Mouse (Mus musculus) hindbrain, embryonic 14.5 days (tissue): ENCODE data around the gene Speg. TPM values are rescaled to one million over a fixed set of nuclear protein-coding genes. Genes with fewer than 3 reads are reported as not detected.

Experiments
- ATAC-seq: fragments of 200-750 bp; cut with Nextera tagmentation; 2 replicates; pipeline ENCODE4 v1.8.0; 2017; ENCODE audit warnings: moderate number of reproducible peaks, mild to moderate bottlenecking, moderate TSS enrichment, moderate library complexity; ENCODE audit not compliant: low FRiP score
- DNase-seq: peaks from one replicate; pipeline ENCODE4 v3.0.0-alpha.2; 2015; ENCODE audit warnings: low spot score
- H3K27ac ChIP-seq: fragments of 300-500 bp; sonication (generic); 2 replicates; pipeline ENCODE4 v1.5.1; 2014; ENCODE audit warnings: mild to moderate bottlenecking, moderate library complexity
- H3K27me3 ChIP-seq: fragments of 300-500 bp; sonication (generic); 2 replicates; pipeline ENCODE4 v1.6.1; 2014; ENCODE audit warnings: mild to moderate bottlenecking, low read length, mixed read lengths; ENCODE audit not compliant: control insufficient read depth, insufficient read depth
- H3K36me3 ChIP-seq: fragments of 300-500 bp; sonication (generic); replicated peaks from 2 replicates; pipeline ENCODE4 v1.6.1; 2014; ENCODE audit not compliant: control insufficient read depth, insufficient read depth
- H3K4me1 ChIP-seq: fragments of 300-500 bp; sonication (generic); replicated peaks from 2 replicates; pipeline ENCODE4 v1.6.1; 2014; ENCODE audit warnings: antibody characterized with exemption, low read length, mixed read lengths; ENCODE audit not compliant: control insufficient read depth, insufficient read depth
- H3K4me2 ChIP-seq: fragments of 300-500 bp; sonication (generic); replicated peaks from 2 replicates; pipeline ENCODE4 v1.6.1; 2014; ENCODE audit warnings: mild to moderate bottlenecking, moderate library complexity
- H3K4me3 ChIP-seq: fragments of 300-500 bp; sonication (generic); replicated peaks from 2 replicates; pipeline ENCODE4 v1.5.1; 2014; ENCODE audit warnings: mild to moderate bottlenecking, low read length
- H3K9ac ChIP-seq: fragments of 300-500 bp; sonication (generic); 2 replicates; pipeline ENCODE4 v1.6.1; 2014
- H3K9me3 ChIP-seq: fragments of 300-500 bp; sonication (generic); 2 replicates; pipeline ENCODE4 v1.6.1; 2016; ENCODE audit warnings: low read length; ENCODE audit not compliant: control insufficient read depth
- WGBS: fragments of 180-500 bp; shearing (Covaris S2); extraction: QIAGEN DNeasy Blood & Tissue Kit; methylation state at CpG from one replicate; pipeline ENCODE4 v1.1.7; 2014; 5-methylcytosine and 5-hydroxymethylcytosine counted together
- polyA plus RNA-seq: library from polyadenylated mRNA; unstranded; fragments of >200 nt; fragmentation: Nextera tagmentation; extraction: Ambion mirVana; gene quantifications from 2 replicates; pipeline ENCODE4 v1.2.1, GENCODE M21; 2014

Gene Speg
- polyA plus RNA-seq, 1 experiment from 2014 or later, result 18.0 TPM

DNA sequence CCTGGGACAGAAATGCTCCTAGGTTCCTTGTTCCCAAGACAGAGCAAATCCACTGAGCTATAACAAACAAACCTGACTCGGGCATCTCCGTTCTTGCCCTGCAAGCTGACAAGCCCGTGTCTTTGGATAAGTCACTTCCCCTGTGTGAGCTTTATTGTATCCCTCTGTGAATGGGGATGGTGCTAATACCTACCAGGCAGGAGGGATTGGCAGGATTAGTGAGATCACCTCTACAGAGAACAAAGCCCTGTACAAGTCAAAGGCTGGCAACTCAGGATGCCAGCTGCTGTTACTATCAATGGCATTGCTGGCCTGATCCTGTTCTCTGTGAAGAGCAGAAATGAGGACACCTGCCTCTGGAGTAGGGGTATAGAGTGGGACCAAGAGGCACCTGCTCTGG lies 30.4 kb downstream of the Speg start:
- Histone ChIP-seq H3K4me3 (no peak overlapping the region), H3K36me3 (peaks cover 57% of the 10 kb centered on the region), H3K27me3 (no peaks in the 10 kb centered on the region), H3K4me1 (peaks cover 1% of the 10 kb centered on the region; the same call in 1 of the 2 replicates), H3K9me3 (no peaks in the 10 kb centered on the region), H3K27ac (no peak overlapping the region), H3K4me2 (no peak overlapping the region), H3K9ac (no peak overlapping the region)
- no peak for ATAC-seq
- no peak for DNase-seq
- WGBS, result 81% methylated on average over 3 of the region's 3 CpGs

DNA sequence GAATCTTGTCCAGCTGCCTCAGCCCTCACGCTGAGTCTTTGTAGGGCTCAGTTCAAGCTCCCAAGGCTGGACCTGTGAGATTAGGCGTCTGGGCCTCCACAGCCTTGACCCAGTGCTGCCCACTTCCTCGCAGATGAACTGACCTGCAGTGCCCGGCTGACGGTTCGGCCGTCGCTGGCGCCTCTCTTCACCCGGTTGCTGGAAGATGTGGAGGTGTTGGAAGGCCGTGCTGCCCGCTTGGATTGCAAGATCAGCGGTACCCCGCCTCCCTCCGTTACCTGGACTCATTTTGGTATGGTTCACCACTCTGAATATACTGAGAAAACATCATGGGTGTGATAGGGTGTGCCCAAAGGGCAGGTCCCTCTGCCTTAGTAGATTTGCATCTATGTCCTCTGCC lies 31.1 kb downstream of the Speg start:
- Histone ChIP-seq H3K9ac (no peak overlapping the region), H3K4me3 (no peak overlapping the region), H3K4me1 (no peaks in the 10 kb centered on the region), H3K36me3 (peaks cover 54% of the 10 kb centered on the region), H3K27ac (no peak overlapping the region), H3K9me3 (no peaks in the 10 kb centered on the region), H3K27me3 (no peaks in the 10 kb centered on the region), H3K4me2 (no peak overlapping the region)
- no peak for ATAC-seq
- DNase-seq, result no peak
- 95% methylated on average over 15 of the region's 15 CpGs for WGBS

DNA sequence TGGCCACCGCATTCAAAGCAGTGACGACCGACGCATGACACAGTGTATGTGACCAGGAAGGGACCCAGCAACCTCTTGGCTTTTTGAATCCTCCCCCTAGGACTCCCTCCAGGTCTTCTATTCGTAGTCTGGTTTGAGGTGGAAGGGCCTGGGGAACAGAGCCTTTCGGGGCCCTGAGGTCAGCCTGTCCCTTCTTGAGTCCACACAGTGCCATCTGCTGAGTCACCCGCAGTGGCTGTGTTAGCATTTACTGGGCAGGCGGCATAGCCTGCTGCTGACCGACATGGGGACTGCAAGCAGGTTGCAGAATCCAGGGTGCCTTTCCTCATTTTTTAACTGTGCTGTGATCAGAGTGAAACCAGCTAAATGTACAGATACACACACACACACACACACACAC lies 32.0 kb downstream of the Speg start:
- Histone ChIP-seq H3K4me1 (no peaks in the 10 kb centered on the region), H3K27me3 (no peaks in the 10 kb centered on the region), H3K9me3 (no peaks in the 10 kb centered on the region), H3K36me3 (peaks cover 45% of the 10 kb centered on the region), H3K4me3 (no peak overlapping the region), H3K4me2 (no peak overlapping the region), H3K9ac (no peak overlapping the region), H3K27ac (no peak overlapping the region)
- ATAC-seq (no peak), DNase-seq (no peak)
- 94% methylated on average over 9 of the region's 9 CpGs for WGBS

DNA sequence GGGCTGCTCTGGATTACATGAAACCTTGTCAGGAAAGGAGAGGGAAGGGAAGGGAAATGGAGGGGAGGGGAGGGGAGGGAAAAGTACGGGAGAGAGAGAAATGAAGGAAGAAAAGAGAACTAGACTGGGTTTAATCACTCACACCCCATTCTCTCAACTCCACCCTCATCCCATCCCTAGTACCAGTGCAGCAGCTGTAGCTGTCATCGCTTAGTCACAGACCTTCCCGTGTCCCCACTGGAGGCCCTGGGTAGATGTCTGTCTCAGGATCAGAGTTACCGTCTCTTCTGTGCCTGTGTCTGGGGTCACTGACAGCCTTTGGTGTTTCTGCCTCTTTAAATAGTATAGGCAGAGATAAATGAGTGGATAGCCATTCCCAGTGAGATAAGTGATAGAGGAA lies 33.1 kb downstream of the Speg start:
- ATAC-seq, result no peak
- 83% methylated on average over 4 of the region's 4 CpGs for WGBS
- DNase-seq, result no peak
- no peaks in the 10 kb centered on the region for H3K9me3 ChIP-seq
- no peak overlapping the region for H3K4me3 ChIP-seq
- H3K36me3 ChIP-seq, result peaks cover 35% of the 10 kb centered on the region
- no peak overlapping the region for H3K27ac ChIP-seq
- no peaks in the 10 kb centered on the region for H3K27me3 ChIP-seq
- no peak overlapping the region for H3K9ac ChIP-seq
- no peaks in the 10 kb centered on the region for H3K4me1 ChIP-seq
- no peak overlapping the region for H3K4me2 ChIP-seq

DNA sequence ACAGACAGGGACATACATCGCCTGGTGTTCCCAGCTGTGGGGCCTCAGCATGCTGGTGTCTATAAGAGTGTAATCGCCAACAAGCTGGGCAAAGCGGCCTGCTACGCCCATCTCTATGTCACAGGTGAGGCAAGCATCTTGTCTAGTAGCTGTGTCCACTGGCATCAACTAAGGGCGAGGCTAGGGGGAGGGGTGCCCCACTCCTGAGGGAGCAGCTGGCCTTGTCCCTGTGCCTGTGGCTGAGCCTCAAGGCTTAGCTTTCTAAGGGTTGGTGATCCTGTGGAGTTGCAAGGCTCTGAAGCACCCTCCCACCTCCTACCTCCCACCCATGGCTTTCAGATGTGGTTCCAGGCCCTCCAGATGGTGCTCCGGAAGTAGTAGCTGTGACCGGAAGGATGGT lies 34.9 kb downstream of the Speg start:
- 95% methylated on average over 7 of the region's 7 CpGs for WGBS
- H3K4me1 ChIP-seq, result no peaks in the 10 kb centered on the region
- no peaks in the 10 kb centered on the region for H3K9me3 ChIP-seq
- peaks cover 23% of the 10 kb centered on the region for H3K36me3 ChIP-seq
- H3K27me3 ChIP-seq, result no peaks in the 10 kb centered on the region
- no peak overlapping the region for H3K9ac ChIP-seq
- H3K4me2 ChIP-seq, result no peak overlapping the region
- no peak overlapping the region for H3K4me3 ChIP-seq
- ATAC-seq (no peak), DNase-seq (no peak)
- H3K27ac ChIP-seq, result no peak overlapping the region

DNA sequence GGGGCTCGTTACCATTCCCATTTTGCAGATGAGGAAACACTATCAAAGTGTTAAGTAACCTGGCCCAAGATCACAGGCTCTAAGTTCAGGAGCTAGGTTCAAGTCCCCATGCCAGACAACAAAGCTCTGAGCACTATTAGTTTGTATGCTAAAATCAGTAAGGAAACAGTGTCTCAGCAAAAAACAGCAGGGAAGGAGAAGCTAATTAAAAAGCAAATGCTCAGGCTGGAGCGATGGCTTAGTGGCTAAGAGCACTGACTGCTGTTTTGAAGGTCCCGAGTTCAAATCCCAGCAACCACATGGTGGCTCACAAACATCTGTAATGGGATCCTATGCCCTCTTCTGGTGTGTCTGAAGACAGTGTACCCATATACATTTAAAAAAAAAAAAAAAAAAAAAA lies 37.1 kb downstream of the Speg start:
- 84% methylated on average over 3 of the region's 3 CpGs for WGBS
- Histone ChIP-seq H3K27me3 (no peaks in the 10 kb centered on the region), H3K27ac (no peak overlapping the region), H3K4me2 (no peak overlapping the region), H3K9me3 (no peaks in the 10 kb centered on the region), H3K4me1 (no peaks in the 10 kb centered on the region), H3K4me3 (no peak overlapping the region), H3K36me3 (peaks cover 13% of the 10 kb centered on the region), H3K9ac (no peak overlapping the region)
- ATAC-seq (no peak), DNase-seq (no peak)

DNA sequence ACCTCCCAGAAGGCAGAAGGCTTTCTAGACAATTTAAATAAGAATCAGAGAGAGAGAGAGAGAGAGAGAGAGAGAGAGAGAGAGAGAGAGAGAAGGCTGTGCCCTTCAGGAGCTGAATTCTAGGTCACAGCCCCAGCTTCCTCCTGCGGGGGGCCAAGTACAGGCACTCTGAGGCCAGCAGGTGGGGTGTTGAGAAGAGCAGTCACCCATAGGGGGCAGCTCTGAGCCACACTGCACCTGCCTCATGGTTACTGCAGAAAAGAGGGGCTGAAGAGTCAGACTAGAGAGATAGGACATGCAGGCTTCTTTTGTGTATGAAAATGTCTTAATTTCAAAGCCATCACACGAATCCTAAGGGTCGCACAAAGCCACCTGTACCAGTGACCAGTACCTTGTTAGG lies 38.7 kb downstream of the Speg start:
- Histone ChIP-seq H3K27ac (no peak overlapping the region), H3K27me3 (no peaks in the 10 kb centered on the region), H3K4me3 (no peak overlapping the region), H3K36me3 (peaks cover 11% of the 10 kb centered on the region; the same call in 1 of the 2 replicates), H3K4me2 (no peak overlapping the region), H3K9me3 (no peaks in the 10 kb centered on the region), H3K9ac (no peak overlapping the region), H3K4me1 (no peaks in the 10 kb centered on the region)
- ATAC-seq, result no peak
- WGBS, result 60% methylated on average over 3 of the region's 3 CpGs
- no peak for DNase-seq

DNA sequence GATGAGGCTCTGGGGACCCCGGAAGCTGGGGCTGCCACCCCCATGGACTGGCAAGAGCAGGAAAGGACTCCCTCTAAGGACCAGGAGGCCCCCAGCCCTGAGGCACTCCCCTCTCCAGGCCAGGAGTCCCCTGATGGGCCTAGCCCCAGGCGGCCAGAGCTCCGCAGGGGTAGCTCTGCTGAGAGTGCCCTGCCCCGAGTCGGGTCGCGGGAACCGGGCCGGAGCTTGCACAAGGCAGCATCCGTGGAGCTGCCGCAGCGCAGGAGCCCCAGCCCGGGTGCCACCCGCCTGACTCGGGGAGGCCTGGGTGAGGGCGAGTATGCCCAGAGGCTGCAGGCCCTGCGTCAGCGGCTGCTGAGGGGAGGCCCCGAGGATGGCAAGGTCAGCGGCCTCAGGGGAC lies 46.7 kb downstream of the Speg start:
- Histone ChIP-seq H3K27ac (no peak overlapping the region), H3K4me3 (peak overlapping the region; percentile 26; the same call in 1 of the 2 replicates), H3K27me3 (peaks cover 43% of the 10 kb centered on the region), H3K9ac (peak overlapping the region; percentile 51; the same call in 1 of the 2 replicates), H3K4me2 (peak overlapping the region; percentile 48; the same call in 1 of the 2 replicates), H3K9me3 (no peaks in the 10 kb centered on the region), H3K4me1 (peaks cover 15% of the 10 kb centered on the region), H3K36me3 (peaks cover 8% of the 10 kb centered on the region; the same call in 1 of the 2 replicates)
- WGBS, result 5% methylated on average over 20 of the region's 20 CpGs
- ATAC-seq (no peak), DNase-seq (no peak)

DNA sequence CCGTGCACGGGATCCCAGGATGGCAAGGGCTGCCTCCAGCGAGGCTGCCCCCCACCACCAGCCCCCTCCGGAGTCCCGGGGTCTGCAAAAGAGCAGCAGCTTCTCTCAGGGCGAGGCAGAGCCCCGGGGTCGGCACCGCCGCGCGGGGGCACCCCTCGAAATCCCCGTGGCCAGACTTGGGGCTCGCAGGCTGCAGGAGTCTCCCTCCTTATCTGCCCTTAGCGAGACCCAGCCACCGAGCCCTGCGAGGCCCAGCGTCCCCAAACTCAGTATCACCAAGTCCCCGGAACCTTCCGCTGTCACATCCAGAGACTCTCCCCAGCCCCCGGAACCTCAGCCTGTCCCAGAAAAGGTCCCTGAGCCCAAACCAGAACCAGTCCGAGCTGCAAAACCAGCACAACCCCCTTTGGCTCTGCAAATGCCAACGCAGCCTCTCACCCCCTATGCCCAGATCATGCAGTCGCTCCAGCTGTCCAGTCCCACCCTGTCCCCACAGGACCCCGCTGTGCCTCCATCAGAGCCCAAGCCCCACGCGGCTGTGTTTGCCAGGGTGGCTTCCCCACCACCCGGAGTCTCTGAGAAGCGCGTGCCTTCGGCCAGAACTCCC lies 47.2 kb downstream of the Speg start:
- ATAC-seq, result 0 out of 2 replicates have a peak, but pooled peaks have one; percentile 9
- Histone ChIP-seq H3K4me2 (peak overlapping the region; percentile 48), H3K4me1 (peaks cover 15% of the 10 kb centered on the region), H3K36me3 (peaks cover 4% of the 10 kb centered on the region; the same call in 1 of the 2 replicates), H3K9ac (peak overlapping the region; percentile 51), H3K27ac (no peak overlapping the region), H3K27me3 (peaks cover 43% of the 10 kb centered on the region), H3K9me3 (no peaks in the 10 kb centered on the region), H3K4me3 (peak overlapping the region; percentile 26)
- no peak for DNase-seq
- WGBS, result 5% methylated on average over 31 of the region's 32 CpGs
